Mouse (Mus musculus): ENCODE data around the gene Ncoa4.

- TF ChIP-seq POLR2A (IDR thresholded peaks at IDR 0.05; ENCODE audit: control insufficient read depth, extremely low read depth, insufficient read depth, low read length, poor library complexity) (no peak), CTCF (IDR thresholded peaks at IDR 0.05; ENCODE audit: borderline replicate concordance, control insufficient read depth, extremely low read depth, insufficient read depth, low read length, poor library complexity) (no peak)
Observed at GRCm38 (mm10) chr14:32163203-32163888, 3.7 kb downstream of the Ncoa4 start.

All from thymus, adult 2 months (tissue).